Mouse (Mus musculus) G1E (cell line): ENCODE measurements around the gene Psat1.

Source experiments
- CTCF ChIP-seq: IDR thresholded peaks from 2 replicates; pipeline ENCODE4 v1.5.1; 2012; ENCODE audit warnings: low read depth, low read length, inconsistent platforms, mixed read lengths
- GATA1 ChIP-seq: IDR thresholded peaks from 2 replicates; pipeline ENCODE4 v1.6.1; 2012; ENCODE audit warnings: borderline replicate concordance, low read length, inconsistent platforms, mixed read lengths
- GATA2 ChIP-seq: IDR thresholded peaks from 2 replicates; pipeline ENCODE4 v1.6.1; 2012; ENCODE audit warnings: low read depth, low read length, inconsistent platforms, borderline replicate concordance
- POLR2AphosphoS5 ChIP-seq: IDR thresholded peaks from 2 replicates; pipeline ENCODE4 v1.6.1; 2012; ENCODE audit warnings: low read depth, low read length, inconsistent platforms; ENCODE audit not compliant: insufficient replicate concordance

DNA sequence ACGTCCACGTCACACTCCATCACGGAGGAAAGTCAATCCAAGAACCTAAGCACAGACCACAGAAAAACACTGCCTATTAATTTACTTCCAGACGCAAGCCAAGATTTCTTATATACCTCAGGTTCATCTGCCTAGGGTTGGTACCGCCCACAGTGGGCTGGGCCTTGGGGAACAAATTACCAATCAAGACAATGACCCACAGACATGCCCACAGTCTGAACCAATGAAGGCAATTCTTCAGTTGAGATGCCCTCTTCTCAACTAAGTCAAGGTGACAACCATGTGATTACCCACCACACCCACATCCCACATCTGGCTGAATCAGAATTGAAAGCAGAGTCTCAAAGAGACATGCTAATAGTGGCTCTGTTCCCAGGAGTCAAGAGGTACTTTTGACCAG is 67.9 kb downstream of the Psat1 start:
- TF ChIP-seq GATA2 (no peak), GATA1 (no peak), CTCF (no peak), POLR2AphosphoS5 (no peak)
